Mouse (Mus musculus): Measurements from ENCODE around the gene Map7.

Map7 gene

GRCm38 (mm10) chr10:20285289-20285975, 137.2 kb downstream of the Map7 start:
- DNase-seq (ENCODE audit: low read depth in 2 of 2, low spot score in 2 of 2), result no peak

DNA sequence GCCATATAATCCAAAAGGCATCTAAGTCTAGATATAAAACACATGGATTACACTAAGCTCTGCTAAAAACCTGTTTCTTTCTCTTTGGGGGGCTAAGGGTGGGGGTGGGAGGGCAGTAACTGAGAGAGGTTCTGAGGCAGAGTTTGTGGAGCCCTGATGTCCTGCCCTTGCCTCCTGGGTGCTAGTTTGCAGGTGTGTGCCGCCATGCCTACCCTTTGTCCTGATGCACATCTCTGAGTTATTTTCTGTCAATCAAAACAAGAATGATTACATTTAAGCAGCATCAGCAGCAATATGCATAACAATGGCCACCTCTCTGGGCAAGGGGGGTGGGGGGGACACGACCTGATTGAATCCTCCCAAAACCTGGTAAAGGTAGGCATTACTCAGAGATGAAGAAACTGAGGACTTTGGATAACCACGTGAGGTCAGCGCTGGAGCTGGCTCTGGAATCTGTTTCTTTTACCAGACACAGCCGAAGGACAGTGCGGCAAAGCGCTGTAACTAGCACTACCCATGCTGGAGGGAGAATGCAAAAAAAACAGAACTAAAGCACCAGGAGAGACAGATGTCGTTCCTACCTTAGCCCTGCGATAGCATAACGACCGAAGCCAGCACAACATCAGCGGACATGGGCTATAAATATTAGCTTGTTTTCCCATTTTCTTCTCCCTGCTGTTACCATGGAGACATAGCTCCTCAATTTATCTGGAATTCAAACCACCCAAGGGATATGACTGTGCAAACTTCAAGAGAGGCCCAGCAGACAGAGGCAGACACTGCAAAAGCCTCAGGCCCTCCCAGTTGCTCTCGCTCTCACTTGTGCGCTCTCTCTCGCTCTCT, 137.9 kb downstream of the Map7 start:
- no peak for DNase-seq (ENCODE audit: low read depth in 2 of 2, low spot score in 2 of 2)

GRCm38 (mm10) chr10:20287369-20287768, 139.1 kb downstream of the Map7 start:
- DNase-seq (ENCODE audit: low read depth in 2 of 2, low spot score in 2 of 2), result no peak

GRCm38 (mm10) chr10:20290467-20290883, 142.2 kb downstream of the Map7 start:
- peak; percentile 49 to 73 for DNase-seq (ENCODE audit: low read depth in 2 of 2, low spot score in 2 of 2)

DNA sequence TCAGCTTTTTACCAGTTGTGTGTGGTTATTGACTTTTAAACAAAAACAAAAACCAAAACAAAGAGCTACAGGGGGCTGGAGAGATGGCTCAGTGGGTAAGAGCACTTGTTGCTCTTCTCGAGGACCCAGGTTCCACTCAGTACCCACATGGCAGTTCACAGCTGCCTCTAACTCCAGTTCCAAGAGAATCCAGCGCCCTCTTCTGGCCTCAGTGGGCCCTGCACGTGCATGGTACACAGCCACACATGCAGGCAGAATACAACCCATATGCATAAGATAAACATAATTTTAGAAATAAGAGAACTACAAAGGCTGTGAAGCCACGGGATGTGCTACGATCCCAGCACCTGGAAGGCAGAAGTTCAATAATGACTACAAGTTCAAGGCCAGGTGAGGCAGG, 147.7 kb downstream of the Map7 start:
- peak in 1 of 2 experiments; percentile 42 for DNase-seq (ENCODE audit: low read depth in 2 of 2, low spot score in 2 of 2)

- DNase-seq (ENCODE audit: low read depth in 2 of 2, low spot score in 2 of 2), result no peak
Measured at GRCm38 (mm10) chr10:20298152-20298920, 150.1 kb downstream of the Map7 start.

DNA sequence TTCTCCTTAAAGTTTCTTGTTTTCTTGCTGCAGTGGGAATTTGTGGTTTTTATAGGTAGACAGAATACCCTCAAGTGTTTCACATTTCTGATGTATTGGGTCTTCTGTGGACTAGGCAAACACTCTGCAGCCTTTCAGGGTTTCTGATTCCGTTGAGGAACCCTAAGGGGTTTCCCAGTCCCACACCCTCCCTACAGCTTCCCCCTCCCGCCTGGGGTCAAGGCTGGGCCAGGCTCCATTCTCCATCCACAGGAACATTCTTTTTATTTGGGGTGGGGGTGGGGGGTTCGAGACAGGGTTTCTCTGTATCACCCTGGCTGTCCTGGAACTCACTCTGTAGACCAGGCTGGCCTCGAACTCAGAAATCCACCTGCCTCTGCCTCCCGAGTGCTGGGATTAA, 150.8 kb downstream of the Map7 start:
- no peak for DNase-seq (ENCODE audit: low read depth in 2 of 2, low spot score in 2 of 2)

- DNase-seq (ENCODE audit: low read depth in 2 of 2, low spot score in 2 of 2), result no peak
Measured at GRCm38 (mm10) chr10:20310969-20311769, 162.9 kb downstream of the Map7 start.

DNA sequence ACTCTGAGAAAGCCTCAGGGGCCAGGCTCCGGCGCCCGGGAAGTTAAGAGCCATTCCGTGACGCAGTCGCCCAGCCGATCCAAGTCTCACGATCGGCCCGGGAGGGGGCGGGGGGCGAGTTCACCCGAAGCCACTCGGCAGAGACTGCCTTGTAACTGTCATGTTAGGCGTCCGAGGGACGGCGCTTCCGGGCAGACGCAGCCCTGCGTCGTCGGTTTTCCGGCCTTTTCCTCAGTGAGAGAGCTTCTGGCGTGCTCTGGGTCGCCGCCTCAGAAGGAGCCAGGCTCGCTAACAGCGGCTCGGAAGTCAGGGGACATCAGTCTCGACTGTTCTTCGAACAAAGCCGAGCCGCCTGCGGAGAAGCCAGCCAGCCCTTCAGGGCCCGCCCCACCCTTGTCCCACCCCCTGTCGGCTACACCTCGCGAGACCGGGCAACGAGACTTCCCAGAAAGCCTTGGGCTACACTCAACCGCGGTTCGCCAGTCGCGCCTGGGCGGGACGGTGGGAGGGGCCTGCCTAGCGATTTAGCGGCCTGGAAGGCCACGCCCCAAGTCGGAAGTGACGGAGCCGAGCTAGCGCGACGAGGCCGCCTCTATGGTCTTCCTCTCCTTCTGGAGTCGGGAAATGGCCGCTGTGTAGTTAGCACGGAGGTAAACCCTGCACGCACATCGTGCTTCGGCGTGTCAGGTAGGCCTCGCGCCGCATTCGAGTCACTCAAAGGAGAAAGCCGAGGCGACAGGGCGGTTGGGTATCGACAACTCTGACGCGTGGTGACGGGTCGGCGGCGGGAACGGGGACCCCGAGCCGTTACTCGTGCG, 163.9 kb downstream of the Map7 start, which contains the start of gene Bclaf1:
TSS of gene Bclaf1 (plus strand) at position 552 of the 818 bp plus-strand sequence.
- peak; percentile 99 to 100 for DNase-seq (ENCODE audit: low read depth in 2 of 2, low spot score in 2 of 2)

DNA sequence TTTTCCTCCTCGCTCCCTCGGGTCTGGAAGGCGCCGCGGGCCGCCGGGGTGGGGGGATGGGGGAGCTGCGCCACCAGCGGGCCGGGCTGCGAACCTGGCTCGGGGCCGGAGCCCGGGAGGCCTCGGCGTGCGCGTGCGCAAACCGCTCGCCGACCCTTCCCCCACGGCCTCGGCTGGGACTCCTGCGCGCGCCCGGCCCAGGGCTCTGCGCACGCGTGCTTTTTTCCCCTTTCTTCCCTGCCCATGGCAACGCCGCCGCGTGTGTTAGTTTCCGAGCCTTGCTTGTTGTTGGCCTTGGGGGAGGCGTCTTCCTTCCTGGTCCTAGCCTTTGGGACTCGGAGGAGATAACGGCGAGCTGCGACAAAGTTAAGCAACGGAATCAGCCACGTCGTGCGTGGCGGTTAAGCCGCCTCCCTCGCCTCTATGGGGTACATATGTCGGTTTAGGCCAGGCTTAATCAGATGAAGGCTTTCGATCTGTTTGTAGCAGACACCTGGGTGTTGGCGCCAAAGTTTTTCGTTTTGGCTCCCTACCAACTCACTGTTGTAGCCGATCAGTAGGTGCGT, 164.5 kb downstream of the Map7 start:
- peak; percentile 86 to 89 for DNase-seq (ENCODE audit: low read depth in 2 of 2, low spot score in 2 of 2)

DNA sequence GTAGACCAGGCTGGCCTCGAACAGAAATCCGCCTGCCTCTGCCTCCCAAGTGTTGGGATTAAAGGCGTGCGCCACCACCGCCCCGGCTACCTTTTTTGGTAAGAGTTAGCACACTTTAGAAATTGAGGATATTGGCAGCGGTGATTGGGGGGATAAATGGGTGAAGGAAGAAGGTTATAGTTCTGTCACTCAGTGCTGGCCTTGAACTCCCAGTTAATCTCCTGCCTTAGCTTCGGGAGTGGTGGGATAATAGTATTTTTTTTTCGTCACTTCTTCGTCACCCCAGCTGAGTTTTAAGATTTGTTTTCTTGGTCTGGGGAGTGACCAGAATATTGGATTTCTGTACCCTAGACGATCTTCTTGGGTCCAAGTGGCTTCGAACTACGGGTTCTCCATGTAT, 165.2 kb downstream of the Map7 start:
- DNase-seq (ENCODE audit: low read depth in 2 of 2, low spot score in 2 of 2), result no peak

DNA sequence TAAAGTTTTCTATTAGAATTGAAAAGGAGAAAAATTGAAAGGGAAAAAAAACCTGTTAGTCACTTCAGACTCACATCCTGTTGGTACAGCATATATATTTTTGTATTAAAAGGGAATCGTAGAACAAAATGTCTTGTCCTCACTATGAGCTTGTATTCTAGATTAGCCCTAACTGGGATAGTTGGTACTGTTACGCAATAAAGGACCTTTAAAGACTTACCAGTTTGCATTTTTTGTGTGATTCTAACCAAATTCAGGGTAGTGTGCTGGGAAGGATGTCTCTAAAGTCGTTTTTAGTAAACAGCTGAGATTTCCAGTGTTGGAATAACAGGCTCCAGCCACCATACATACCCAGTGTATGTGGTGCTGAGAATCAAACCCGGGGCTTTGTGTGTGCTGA, 165.7 kb downstream of the Map7 start:
- DNase-seq (ENCODE audit: low read depth in 2 of 2, low spot score in 2 of 2), result no peak

GRCm38 (mm10) chr10:20314797-20315196, 166.5 kb downstream of the Map7 start:
- no peak for DNase-seq (ENCODE audit: low read depth in 2 of 2, low spot score in 2 of 2)

DNA sequence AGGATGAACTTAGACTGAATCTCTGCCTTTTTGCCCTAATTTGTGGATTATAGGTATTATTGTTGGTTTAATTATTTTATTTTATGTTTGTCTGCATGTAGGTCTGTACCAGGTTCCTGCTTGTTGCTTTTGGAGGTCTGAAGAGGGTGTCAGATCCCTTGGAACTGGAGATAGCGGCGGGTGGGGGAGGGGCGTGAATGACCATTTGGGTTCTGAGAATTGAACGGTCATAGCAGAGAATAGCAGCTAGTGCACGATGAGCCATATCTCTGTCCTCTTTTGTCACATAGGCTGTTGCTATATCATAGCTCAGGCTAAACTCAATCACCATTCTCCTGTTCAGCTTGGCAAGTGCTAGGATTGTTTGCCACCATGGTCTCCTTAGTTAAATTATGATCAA, 169.2 kb downstream of the Map7 start:
- DNase-seq (ENCODE audit: low read depth in 2 of 2, low spot score in 2 of 2), result no peak

- no peak for DNase-seq (ENCODE audit: low read depth in 2 of 2, low spot score in 2 of 2)
Measured at GRCm38 (mm10) chr10:20326226-20326625, 178.0 kb downstream of the Map7 start.

All from CD8-positive naive resting alpha-beta T cell, adult 2 months (primary cell).